Mouse (Mus musculus) lung, postnatal 0 days (tissue): ENCODE results near the gene Susd1. TPM values are rescaled to one million over a fixed set of nuclear protein-coding genes. Genes with fewer than 3 reads are reported as not detected.
A peak's percentile ranks its signal among the peaks of the same experiment; 100 is the strongest.

Experiments used
- ATAC-seq: fragments of 200-750 bp; cut with Nextera tagmentation; 2 replicates; pipeline ENCODE4 v1.8.0; 2017; ENCODE audit warnings: moderate library complexity
- DNase-seq: peaks from one replicate; pipeline ENCODE4 v3.0.0-alpha.2; 2016; ENCODE audit warnings: low spot score
- H3K27ac ChIP-seq: fragments of 300-500 bp; sonication (generic); 2 replicates; pipeline ENCODE4 v1.5.1; 2014; ENCODE audit warnings: antibody characterized with exemption, mild to moderate bottlenecking, low read length, mixed read lengths
- H3K27me3 ChIP-seq: fragments of 300-500 bp; sonication (generic); replicated peaks from 2 replicates; pipeline ENCODE4 v1.6.1; 2014; ENCODE audit warnings: low read length, mixed read lengths; ENCODE audit not compliant: insufficient read depth
- H3K36me3 ChIP-seq: fragments of 300-500 bp; sonication (generic); 2 replicates; pipeline ENCODE4 v1.6.1; 2014; ENCODE audit warnings: low read length, mixed read lengths; ENCODE audit not compliant: insufficient read depth
- H3K4me1 ChIP-seq: fragments of 300-500 bp; sonication (generic); 2 replicates; pipeline ENCODE4 v1.6.1; 2014; ENCODE audit warnings: antibody characterized with exemption, low read depth, low read length, mixed read lengths; ENCODE audit not compliant: insufficient read depth
- H3K4me2 ChIP-seq: fragments of 300-500 bp; sonication (generic); replicated peaks from 2 replicates; pipeline ENCODE4 v1.6.1; 2014; ENCODE audit warnings: low read depth, mild to moderate bottlenecking, low read length, moderate library complexity, mixed read lengths
- H3K4me3 ChIP-seq: fragments of 300-500 bp; sonication (generic); 2 replicates; pipeline ENCODE4 v1.5.1; 2014; ENCODE audit warnings: low read depth, low read length
- H3K9ac ChIP-seq: fragments of 300-500 bp; sonication (generic); replicated peaks from 2 replicates; pipeline ENCODE4 v1.6.1; 2014; ENCODE audit warnings: low read depth, mild to moderate bottlenecking
- H3K9me3 ChIP-seq: fragments of 300-500 bp; sonication (generic); 2 replicates; pipeline ENCODE4 v1.6.1; 2016; ENCODE audit warnings: low read length, mixed read lengths
- CTCF ChIP-seq: IDR thresholded peaks from 2 replicates; pipeline ENCODE4 v1.5.1; 2016; ENCODE audit warnings: antibody characterized with exemption, mild to moderate bottlenecking
- EP300 ChIP-seq: IDR thresholded peaks from 2 replicates; pipeline ENCODE4 v1.6.1; 2016; ENCODE audit warnings: antibody characterized with exemption, mild to moderate bottlenecking, control low read depth
- WGBS: fragments of 180-500 bp; shearing (Covaris S2); extraction: QIAGEN DNeasy Blood & Tissue Kit; methylation state at CpG from one replicate; pipeline ENCODE4 v1.1.7; 2014; 5-methylcytosine and 5-hydroxymethylcytosine counted together
- polyA plus RNA-seq: library from polyadenylated mRNA; unstranded; fragments of >200 nt; fragmentation: Nextera tagmentation; extraction: Ambion mirVana; gene quantifications from 2 replicates; pipeline ENCODE4 v1.2.1, GENCODE M21; 2015

Gene Susd1
- polyA plus RNA-seq, 1 experiment from 2014 or later, result 1.6 TPM

DNA sequence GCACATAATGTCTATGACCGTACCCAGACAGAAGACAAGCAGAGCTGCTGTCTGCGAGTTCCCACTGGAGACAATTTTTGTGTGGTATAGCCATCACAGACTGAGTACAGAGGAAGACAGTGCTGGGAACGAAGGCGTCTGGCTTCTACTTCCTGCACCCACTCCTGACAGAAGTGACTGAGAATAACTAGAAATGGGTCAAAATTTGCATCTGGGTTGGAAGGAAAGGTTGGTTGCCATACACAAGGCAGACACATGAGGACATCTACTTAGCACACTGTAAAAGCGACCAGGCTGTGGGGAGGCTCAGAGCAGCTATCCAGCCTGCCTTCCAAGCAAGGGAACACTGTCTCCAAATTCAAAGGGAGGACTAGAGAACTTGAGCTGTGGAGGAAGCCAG lies 66.5 kb downstream of the Susd1 start:
- Histone ChIP-seq H3K9me3 (no peaks in the 10 kb centered on the region), H3K36me3 (no peaks in the 10 kb centered on the region), H3K4me1 (peaks cover 4% of the 10 kb centered on the region; the same call in 1 of the 2 replicates), H3K4me3 (no peak overlapping the region), H3K9ac (no peak overlapping the region), H3K4me2 (no peak overlapping the region), H3K27ac (no peak overlapping the region), H3K27me3 (no peaks in the 10 kb centered on the region)
- WGBS, result 85% methylated on average over 5 of the region's 5 CpGs
- ATAC-seq (no peak), DNase-seq (no peak)
- TF ChIP-seq EP300, result no peak
- TF ChIP-seq CTCF, result no peak

DNA sequence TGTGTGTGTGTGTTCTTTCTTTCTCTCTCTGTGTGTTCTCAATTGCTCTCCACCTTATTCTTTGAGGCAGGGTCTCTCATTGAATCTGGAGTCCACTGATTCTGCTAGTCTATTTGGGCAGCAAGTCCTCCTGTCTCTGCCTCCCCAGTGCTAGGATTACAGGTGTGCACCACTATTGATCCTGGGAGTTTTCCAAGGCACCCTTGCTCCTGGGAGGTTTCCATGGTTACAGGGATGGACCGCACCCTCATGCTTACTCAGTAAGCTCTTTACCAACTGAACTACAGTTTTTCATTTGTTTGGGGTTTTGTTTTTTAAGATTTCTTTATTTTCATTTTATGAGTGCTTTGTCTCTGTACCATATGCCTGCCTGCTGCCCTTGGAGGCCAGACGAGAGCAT lies 68.5 kb downstream of the Susd1 start:
- ATAC-seq, result no peak
- TF ChIP-seq CTCF, result no peak
- no peak for TF ChIP-seq EP300
- Histone ChIP-seq H3K4me1 (peaks cover 5% of the 10 kb centered on the region; the same call in 1 of the 2 replicates), H3K27ac (no peak overlapping the region), H3K4me3 (no peak overlapping the region), H3K9me3 (no peaks in the 10 kb centered on the region), H3K36me3 (no peaks in the 10 kb centered on the region), H3K4me2 (no peak overlapping the region), H3K9ac (no peak overlapping the region), H3K27me3 (no peaks in the 10 kb centered on the region)
- 93% methylated on average over 2 of the region's 2 CpGs for WGBS
- DNase-seq, result no peak

DNA sequence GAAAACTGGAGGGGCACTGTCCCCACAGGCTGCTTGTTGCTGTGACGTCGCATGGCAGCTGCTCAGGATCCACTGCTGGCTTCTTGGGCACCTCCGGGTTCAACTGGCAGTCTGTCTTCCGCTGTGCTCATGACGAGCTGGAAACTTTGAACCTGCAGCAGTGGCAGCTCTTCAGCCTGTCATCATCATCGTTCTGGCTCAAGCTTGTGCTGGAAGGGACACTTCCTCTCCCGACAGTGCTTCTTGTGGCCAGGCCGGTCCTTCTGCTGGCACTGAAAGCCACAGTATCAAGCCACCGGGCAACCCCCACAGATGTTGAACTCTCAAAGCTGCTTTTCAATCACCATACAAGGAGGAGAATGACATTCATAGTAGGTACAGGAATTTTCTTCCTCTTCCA lies 70.3 kb downstream of the Susd1 start:
- Histone ChIP-seq H3K27me3 (no peaks in the 10 kb centered on the region), H3K4me3 (no peak overlapping the region), H3K36me3 (no peaks in the 10 kb centered on the region), H3K9ac (no peak overlapping the region), H3K4me2 (no peak overlapping the region), H3K27ac (no peak overlapping the region), H3K4me1 (peaks cover 12% of the 10 kb centered on the region; the same call in 1 of the 2 replicates), H3K9me3 (no peaks in the 10 kb centered on the region)
- TF ChIP-seq EP300, result no peak
- TF ChIP-seq CTCF, result no peak
- 65% methylated on average over 9 of the region's 9 CpGs for WGBS
- ATAC-seq (no peak), DNase-seq (no peak)

DNA sequence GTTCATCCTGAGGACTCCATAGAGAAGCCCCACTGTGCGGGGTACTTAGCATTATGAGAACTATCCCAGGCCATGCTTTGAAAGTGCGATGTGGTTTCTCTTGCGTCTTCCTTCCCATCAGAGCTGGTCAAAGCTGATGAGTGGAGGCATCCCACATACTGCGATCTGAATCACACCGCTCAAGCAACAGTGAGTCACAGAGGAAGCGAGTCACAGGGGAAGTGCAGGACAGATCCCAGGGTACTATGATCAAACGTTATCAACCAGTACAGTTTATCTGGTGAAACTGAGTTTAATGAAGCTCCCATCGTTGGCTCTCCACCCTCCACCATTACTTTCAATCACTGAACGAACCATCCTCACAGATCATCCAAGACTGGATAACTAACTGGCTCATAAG lies 72.2 kb downstream of the Susd1 start:
- H3K9ac ChIP-seq, result no peak overlapping the region
- no peaks in the 10 kb centered on the region for H3K36me3 ChIP-seq
- no peak overlapping the region for H3K27ac ChIP-seq
- DNase-seq (no peak), ATAC-seq (no peak)
- H3K4me1 ChIP-seq, result peaks cover 15% of the 10 kb centered on the region; the same call in 1 of the 2 replicates
- H3K4me3 ChIP-seq, result no peak overlapping the region
- WGBS, result 84% methylated on average over 9 of the region's 9 CpGs
- H3K9me3 ChIP-seq, result no peaks in the 10 kb centered on the region
- no peak overlapping the region for H3K4me2 ChIP-seq
- no peaks in the 10 kb centered on the region for H3K27me3 ChIP-seq
- TF ChIP-seq EP300 (no peak), CTCF (no peak)

DNA sequence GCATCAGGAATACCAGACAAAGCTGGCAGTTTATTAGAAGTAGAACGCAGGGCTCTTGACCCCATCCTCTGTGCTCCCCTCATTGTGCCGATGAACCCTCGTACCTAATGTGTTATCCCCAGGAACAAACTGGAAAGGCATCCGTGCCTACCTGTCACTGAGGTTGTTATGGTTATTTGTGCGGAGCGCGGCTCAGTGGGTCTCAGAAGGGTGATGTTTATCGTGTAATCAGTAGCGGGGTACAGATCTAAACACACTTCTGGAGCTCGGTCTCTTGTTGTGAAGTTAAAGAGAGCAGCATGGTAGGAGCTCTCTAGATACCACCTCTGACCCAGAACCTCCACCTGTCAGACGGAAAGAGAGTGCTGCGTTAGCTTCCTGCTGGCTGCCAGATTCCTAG lies 72.9 kb downstream of the Susd1 start:
- Histone ChIP-seq H3K4me1 (peaks cover 15% of the 10 kb centered on the region; the same call in 1 of the 2 replicates), H3K36me3 (no peaks in the 10 kb centered on the region), H3K27ac (no peak overlapping the region), H3K27me3 (no peaks in the 10 kb centered on the region), H3K4me2 (no peak overlapping the region), H3K9me3 (no peaks in the 10 kb centered on the region), H3K9ac (no peak overlapping the region), H3K4me3 (no peak overlapping the region)
- no peak for DNase-seq
- TF ChIP-seq CTCF, result no peak
- TF ChIP-seq EP300, result no peak
- WGBS, result 93% methylated on average over 12 of the region's 12 CpGs
- no peak for ATAC-seq

DNA sequence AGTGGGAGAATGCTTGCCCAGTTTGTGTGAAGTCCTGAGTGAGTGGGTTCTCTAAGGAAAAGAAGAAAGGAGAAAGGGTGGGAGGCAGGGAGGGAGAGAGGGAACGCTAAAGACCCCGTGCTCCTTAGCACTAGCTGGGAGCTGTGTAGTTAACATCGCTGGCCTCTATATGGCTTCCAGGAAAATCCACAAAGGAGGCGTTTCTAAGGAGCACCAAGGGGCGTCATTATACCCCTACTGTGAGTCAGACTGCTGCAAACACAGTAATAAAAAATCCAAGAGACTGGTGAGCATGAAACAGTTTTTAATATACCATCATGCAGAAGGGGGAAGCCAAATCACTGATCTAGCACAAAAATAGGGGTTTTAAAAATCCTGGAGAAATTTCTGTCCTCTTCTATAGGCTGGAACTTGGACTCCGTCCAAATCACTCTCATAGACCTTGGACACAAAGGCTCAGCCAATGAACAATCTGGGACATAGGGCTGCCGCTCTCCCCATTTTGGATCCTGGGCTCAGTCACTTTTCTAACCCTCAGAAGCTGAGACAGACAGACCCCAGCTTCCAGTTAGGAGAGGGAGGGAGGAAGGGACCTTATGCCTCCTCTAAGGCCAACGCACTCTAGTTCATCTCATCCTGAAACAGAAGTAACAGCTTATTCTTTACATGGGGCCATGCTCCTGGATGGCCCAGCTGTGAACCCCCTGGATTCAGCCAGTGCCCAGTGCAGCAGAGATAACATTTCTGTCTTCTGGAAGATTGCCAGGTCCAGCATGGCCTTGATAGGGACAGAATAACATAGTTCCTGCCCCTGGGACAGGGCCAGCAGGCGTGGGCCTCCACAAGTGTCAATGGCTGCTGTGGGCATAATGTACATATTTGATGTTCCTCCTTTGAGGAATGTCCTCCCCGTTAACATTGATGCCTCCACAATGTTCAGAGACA lies 73.9 kb downstream of the Susd1 start:
- Histone ChIP-seq H3K27me3 (no peaks in the 10 kb centered on the region), H3K4me2 (no peak overlapping the region), H3K9ac (no peak overlapping the region), H3K9me3 (no peaks in the 10 kb centered on the region), H3K4me1 (peaks cover 15% of the 10 kb centered on the region; the same call in 1 of the 2 replicates), H3K4me3 (no peak overlapping the region), H3K27ac (0 out of 2 replicates have a peak overlapping the region, but pooled peaks have one; percentile 32), H3K36me3 (no peaks in the 10 kb centered on the region)
- WGBS, result 39% methylated on average over 10 of the region's 10 CpGs
- TF ChIP-seq EP300 (no peak), CTCF (no peak)
- DNase-seq (no peak), ATAC-seq (no peak)
